Mouse (Mus musculus) hindbrain, embryonic 12.5 days (tissue): ENCODE data around the gene Col20a1. TPM values are rescaled to one million over a fixed set of nuclear protein-coding genes. Genes with fewer than 3 reads are reported as not detected.

Experiments
- ATAC-seq: fragments of 200-750 bp; cut with Nextera tagmentation; 2 replicates; pipeline ENCODE4 v1.8.0; 2017; ENCODE audit warnings: moderate TSS enrichment; ENCODE audit not compliant: low FRiP score
- H3K27ac ChIP-seq: fragments of 300-500 bp; sonication (generic); 2 replicates; pipeline ENCODE4 v1.5.1; 2016; ENCODE audit warnings: mild to moderate bottlenecking
- H3K27me3 ChIP-seq: fragments of 300-500 bp; sonication (generic); 2 replicates; pipeline ENCODE4 v1.6.1; 2016; ENCODE audit warnings: mild to moderate bottlenecking
- H3K36me3 ChIP-seq: fragments of 300-500 bp; sonication (generic); 2 replicates; pipeline ENCODE4 v1.6.1; 2016; ENCODE audit warnings: mild to moderate bottlenecking
- H3K4me1 ChIP-seq: fragments of 300-500 bp; sonication (generic); 2 replicates; pipeline ENCODE4 v1.6.1; 2016
- H3K4me2 ChIP-seq: fragments of 300-500 bp; sonication (generic); replicated peaks from 2 replicates; pipeline ENCODE4 v1.6.1; 2016; ENCODE audit warnings: mild to moderate bottlenecking
- H3K4me3 ChIP-seq: fragments of 300-500 bp; sonication (generic); 2 replicates; pipeline ENCODE4 v1.5.1; 2016; ENCODE audit warnings: mild to moderate bottlenecking
- H3K9ac ChIP-seq: fragments of 300-500 bp; sonication (generic); 2 replicates; pipeline ENCODE4 v1.6.1; 2016; ENCODE audit warnings: mild to moderate bottlenecking, moderate library complexity
- H3K9me3 ChIP-seq: fragments of 300-500 bp; sonication (generic); replicated peaks from 2 replicates; pipeline ENCODE4 v1.6.1; 2016; ENCODE audit warnings: mild to moderate bottlenecking
- WGBS: fragments of 180-500 bp; shearing (Covaris S2); methylation state at CpG from one replicate; pipeline ENCODE4 v1.1.7; 2016; 5-methylcytosine and 5-hydroxymethylcytosine counted together
- polyA plus RNA-seq: library from polyadenylated mRNA; unstranded; fragments of >200 nt; fragmentation: Nextera tagmentation; extraction: Ambion mirVana; gene quantifications from 2 replicates; pipeline ENCODE4 v1.2.1, GENCODE M21; 2016

Gene Col20a1
- polyA plus RNA-seq, 1 experiment from 2014 or later, result 1.8 TPM

DNA sequence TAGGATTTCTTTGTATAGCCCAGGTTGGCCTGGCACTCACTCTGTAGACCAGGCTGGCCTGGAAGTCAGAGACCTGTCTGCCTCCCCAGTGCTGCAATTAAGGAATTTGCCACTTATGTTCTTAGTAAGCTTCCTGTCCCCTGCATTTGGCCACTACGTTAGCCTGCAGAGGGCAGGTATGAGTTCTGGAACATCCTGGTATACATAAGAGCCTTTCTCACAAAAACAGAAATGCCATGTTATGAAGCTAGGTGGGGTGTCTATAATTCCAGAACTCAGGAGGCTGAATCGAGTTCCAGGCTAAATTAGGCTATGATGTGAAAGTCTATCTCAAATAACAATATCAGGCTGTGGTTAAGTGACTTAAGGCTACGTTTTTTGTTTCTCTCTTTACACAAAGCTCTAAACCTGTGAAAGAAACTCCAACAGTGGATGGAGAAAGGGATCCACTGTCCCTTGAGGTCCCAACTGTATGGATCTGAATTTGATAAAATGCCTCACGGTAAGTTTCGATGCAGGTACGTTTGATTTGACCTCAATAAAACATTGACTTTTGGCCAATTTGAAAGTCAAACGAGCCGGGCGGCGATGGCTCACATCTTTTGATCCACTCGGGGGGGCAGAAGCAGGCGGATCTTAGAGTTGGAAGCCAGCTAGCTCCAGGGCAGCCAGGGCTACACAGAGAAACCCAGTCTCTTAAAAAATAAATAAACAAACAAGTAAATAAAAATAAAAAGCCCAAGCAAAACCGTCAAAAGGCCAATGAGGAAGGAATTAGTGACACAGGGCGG, 20.0 kb upstream of the Col20a1 start:
- ATAC-seq, result peak; percentile 9; the same call in 1 of the 2 replicates
- 17% methylated on average over 14 of the region's 14 CpGs for WGBS
- peak overlapping the region; percentile 94 for H3K9ac ChIP-seq

DNA sequence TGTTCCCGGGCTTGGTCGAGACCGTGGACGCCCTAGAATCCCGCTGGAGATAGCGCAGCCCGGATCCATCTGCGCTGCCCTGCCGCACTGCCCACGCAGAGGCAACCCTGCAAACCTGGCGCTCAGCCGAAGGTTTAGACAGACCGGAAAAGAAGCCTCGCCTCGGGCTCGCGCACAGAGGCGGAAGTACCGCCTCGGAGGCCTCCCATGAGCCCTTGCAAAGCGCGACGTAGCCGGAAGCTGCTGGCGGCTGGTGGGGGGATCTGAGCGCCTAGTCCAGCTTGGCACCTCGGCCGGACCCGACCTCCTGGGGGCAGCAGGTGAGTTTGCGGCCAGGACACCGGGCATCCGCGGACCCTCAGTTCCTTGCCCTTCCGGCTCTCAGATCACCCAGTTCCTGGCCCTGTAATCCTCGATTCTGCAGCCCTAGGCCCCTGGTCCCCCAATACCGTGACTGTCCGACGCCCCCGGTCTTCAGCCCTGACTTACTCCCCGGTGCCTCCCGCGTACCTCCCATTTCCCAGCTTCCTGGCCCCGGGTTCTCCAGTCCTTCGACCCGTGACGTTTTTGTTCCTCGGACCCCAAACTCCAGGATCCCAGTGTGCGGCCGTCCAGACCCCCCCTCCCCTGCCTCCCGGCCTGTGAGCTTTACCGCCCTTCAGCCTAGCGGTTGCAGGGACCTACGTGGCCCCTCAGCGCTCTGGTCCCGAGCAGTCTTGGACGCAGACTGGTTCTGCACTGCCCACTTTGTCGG, 19.1 kb upstream of the Col20a1 start, which contains the start of gene Arfgap1:
TSS of gene Arfgap1 (plus strand) at position 216 of the 754 bp plus-strand sequence.
- Histone ChIP-seq H3K4me3 (peak within 1 kb of the TSS; percentile 86), H3K9ac (peak within 1 kb of the TSS; percentile 94), H3K27ac (peak within 1 kb of the TSS; percentile 86), H3K9me3 (no peaks in the 10 kb centered on the region), H3K4me1 (peaks cover 22% of the 10 kb centered on the region), H3K27me3 (no peaks in the 10 kb centered on the region), H3K4me2 (peak within 1 kb of the TSS; percentile 97), H3K36me3 (peaks cover 31% of the 10 kb centered on the region)
- under 1% methylated on average over 56 of the region's 57 CpGs for WGBS
- ATAC-seq, result peak; percentile 93

More for the DNA sequence above, 20.0 kb upstream of the Col20a1 start:
- Histone ChIP-seq H3K27ac (peak overlapping the region; percentile 86), H3K9me3 (no peaks in the 10 kb centered on the region), H3K27me3 (no peaks in the 10 kb centered on the region), H3K36me3 (peaks cover 22% of the 10 kb centered on the region), H3K4me2 (peak overlapping the region; percentile 97), H3K4me3 (peak overlapping the region; percentile 86), H3K4me1 (peaks cover 22% of the 10 kb centered on the region)

- H3K9me3 ChIP-seq, result no peaks in the 10 kb centered on the region
- no peak overlapping the region for H3K27ac ChIP-seq
- no peaks in the 10 kb centered on the region for H3K27me3 ChIP-seq
- WGBS, result 79% methylated on average over 6 of the region's 6 CpGs
- peaks cover 83% of the 10 kb centered on the region for H3K36me3 ChIP-seq
- no peaks in the 10 kb centered on the region for H3K4me1 ChIP-seq
- ATAC-seq, result no peak
- H3K4me2 ChIP-seq, result no peak overlapping the region
- no peak overlapping the region for H3K4me3 ChIP-seq
- no peak overlapping the region for H3K9ac ChIP-seq
Measured at GRCm38 (mm10) chr2:180981133-180981532, 5.2 kb upstream of the Col20a1 start.

GRCm38 (mm10) chr2:180985635-180986034, 700 bp upstream of the Col20a1 start:
- Histone ChIP-seq H3K36me3 (peaks cover 38% of the 10 kb centered on the region), H3K4me2 (no peak overlapping the region), H3K9me3 (no peaks in the 10 kb centered on the region), H3K27me3 (no peaks in the 10 kb centered on the region), H3K4me1 (peaks cover 20% of the 10 kb centered on the region), H3K4me3 (no peak overlapping the region), H3K27ac (no peak overlapping the region), H3K9ac (no peak overlapping the region)
- no peak for ATAC-seq
- 87% methylated on average over 2 of the region's 2 CpGs for WGBS

DNA sequence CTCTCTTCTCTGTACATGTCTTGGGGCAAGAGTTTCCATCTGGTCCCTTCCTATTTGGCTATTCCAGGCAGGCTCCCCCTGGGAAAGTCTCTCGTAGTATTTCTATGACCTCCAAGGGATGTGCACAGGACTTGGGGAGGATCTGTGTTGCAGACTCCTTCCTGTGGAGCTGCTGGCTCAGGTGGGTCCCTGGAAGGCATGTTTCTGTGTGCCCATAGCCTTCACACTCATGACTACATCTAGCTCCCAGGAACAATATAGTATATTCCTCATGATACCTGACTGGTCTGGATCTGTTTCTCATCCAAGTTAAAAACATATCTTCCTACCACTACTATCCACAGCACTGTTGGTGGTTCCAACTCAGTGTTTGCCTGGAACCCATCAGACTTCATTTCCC, 666 bp downstream of the Col20a1 start:
- no peak overlapping the region for H3K4me2 ChIP-seq
- no peak for ATAC-seq
- H3K36me3 ChIP-seq, result peaks cover 25% of the 10 kb centered on the region
- WGBS, result 55% methylated on average over 1 of the region's 1 CpGs
- H3K27me3 ChIP-seq, result no peaks in the 10 kb centered on the region
- no peak overlapping the region for H3K9ac ChIP-seq
- no peaks in the 10 kb centered on the region for H3K9me3 ChIP-seq
- H3K4me3 ChIP-seq, result no peak overlapping the region
- peaks cover 20% of the 10 kb centered on the region for H3K4me1 ChIP-seq
- no peak overlapping the region for H3K27ac ChIP-seq

- H3K4me3 ChIP-seq, result no peak overlapping the region
Measured at GRCm38 (mm10) chr2:180987432-180988030, 1.2 kb downstream of the Col20a1 start.

DNA sequence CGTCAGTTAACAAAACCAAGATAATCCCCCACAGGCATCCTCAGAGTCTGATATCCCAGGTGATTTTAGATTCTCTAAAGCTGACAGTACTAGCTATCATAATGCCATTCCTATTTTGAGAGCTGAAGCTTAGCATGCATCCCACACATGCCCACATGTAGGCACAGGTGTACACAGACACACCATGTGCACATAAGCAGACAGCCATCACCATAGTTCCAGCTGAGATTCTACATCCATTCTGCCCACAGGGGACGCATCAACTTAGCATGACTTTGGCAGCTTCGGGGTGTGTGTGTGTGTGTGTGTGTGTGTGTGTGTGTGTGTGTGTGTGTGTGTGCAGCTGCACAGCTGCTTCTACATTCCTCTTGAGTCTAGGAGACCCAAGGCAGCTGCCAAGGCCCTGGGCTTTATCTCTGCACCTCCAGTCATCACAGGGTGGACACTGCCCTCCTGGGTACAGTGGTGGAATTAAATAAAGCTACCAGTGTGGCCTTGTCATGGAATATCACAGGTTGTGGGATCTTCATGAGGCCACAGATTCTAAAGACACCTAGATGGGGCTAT, 2.1 kb downstream of the Col20a1 start:
- peaks cover 10% of the 10 kb centered on the region; the same call in 1 of the 2 replicates for H3K36me3 ChIP-seq
- no peaks in the 10 kb centered on the region for H3K9me3 ChIP-seq
- no peak overlapping the region for H3K27ac ChIP-seq
- ATAC-seq, result peak; percentile 27
- WGBS, result 51% methylated on average over 3 of the region's 3 CpGs
- H3K4me3 ChIP-seq, result no peak overlapping the region
- no peak overlapping the region for H3K9ac ChIP-seq
- H3K27me3 ChIP-seq, result no peaks in the 10 kb centered on the region
- H3K4me1 ChIP-seq, result peaks cover 20% of the 10 kb centered on the region
- no peak overlapping the region for H3K4me2 ChIP-seq

More at GRCm38 (mm10) chr2:180987432-180988030, 1.2 kb downstream of the Col20a1 start:
- Histone ChIP-seq H3K4me1 (peaks cover 20% of the 10 kb centered on the region), H3K27me3 (no peaks in the 10 kb centered on the region), H3K9me3 (no peaks in the 10 kb centered on the region), H3K27ac (0 out of 2 replicates have a peak overlapping the region, but pooled peaks have one; percentile 2), H3K9ac (no peak overlapping the region), H3K4me2 (no peak overlapping the region), H3K36me3 (peaks cover 19% of the 10 kb centered on the region; the same call in 1 of the 2 replicates)
- WGBS, result 42% methylated on average over 5 of the region's 5 CpGs
- peak; percentile 29; the same call in 1 of the 2 replicates for ATAC-seq

DNA sequence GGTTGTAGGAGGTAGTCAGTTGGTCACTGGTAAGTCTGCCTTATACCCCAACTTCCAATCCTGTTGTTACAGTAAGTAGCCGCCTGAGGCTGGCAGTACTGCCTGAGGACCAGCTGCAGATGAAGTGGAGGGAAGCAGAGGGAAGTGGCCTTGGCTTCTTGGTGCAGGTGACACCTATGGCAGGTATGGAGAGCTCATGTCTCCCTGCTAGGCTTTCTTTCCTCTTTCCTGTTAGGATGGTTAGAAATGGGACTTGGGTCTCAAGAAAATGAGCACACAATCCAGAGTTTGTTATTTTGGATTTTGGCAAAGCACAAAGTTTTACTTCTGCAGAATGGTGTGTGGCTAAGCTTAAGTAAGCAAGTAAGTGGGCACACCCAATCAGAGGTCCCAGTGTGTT, 2.6 kb downstream of the Col20a1 start:
- no peak overlapping the region for H3K9ac ChIP-seq
- H3K27ac ChIP-seq, result no peak overlapping the region
- 96% methylated on average over 1 of the region's 1 CpGs for WGBS
- peaks cover 8% of the 10 kb centered on the region; the same call in 1 of the 2 replicates for H3K36me3 ChIP-seq
- no peak overlapping the region for H3K4me3 ChIP-seq
- H3K27me3 ChIP-seq, result no peaks in the 10 kb centered on the region
- no peak for ATAC-seq
- H3K4me2 ChIP-seq, result no peak overlapping the region
- H3K9me3 ChIP-seq, result no peaks in the 10 kb centered on the region
- peaks cover 20% of the 10 kb centered on the region for H3K4me1 ChIP-seq

DNA sequence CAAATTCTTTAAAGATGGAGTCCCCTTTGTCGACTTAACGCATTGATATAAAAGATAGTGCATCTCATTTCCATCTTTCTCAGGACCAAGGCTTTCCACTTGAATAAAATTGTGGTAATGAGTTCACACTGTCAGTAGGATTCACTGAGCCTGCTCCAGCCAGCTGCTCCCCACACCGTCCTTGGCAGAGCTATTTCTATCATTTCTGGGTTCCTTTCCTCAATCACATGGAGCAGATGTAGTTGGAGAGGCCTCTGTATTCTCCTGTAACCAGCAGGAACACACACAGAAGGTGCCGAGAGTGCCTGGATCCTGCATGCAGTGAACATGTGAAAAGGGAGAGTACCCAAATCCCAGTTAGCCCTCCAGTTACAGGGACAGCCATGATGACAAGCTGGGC, 4.0 kb downstream of the Col20a1 start:
- Histone ChIP-seq H3K4me3 (no peak overlapping the region), H3K27ac (no peak overlapping the region), H3K9ac (no peak overlapping the region), H3K9me3 (no peaks in the 10 kb centered on the region), H3K36me3 (no peaks in the 10 kb centered on the region), H3K4me1 (peaks cover 20% of the 10 kb centered on the region), H3K4me2 (no peak overlapping the region), H3K27me3 (no peaks in the 10 kb centered on the region)
- ATAC-seq, result no peak
- WGBS, result 68% methylated on average over 4 of the region's 4 CpGs

- no peaks in the 10 kb centered on the region for H3K36me3 ChIP-seq
- no peak overlapping the region for H3K4me3 ChIP-seq
- H3K9me3 ChIP-seq, result no peaks in the 10 kb centered on the region
- no peak overlapping the region for H3K9ac ChIP-seq
- no peak overlapping the region for H3K27ac ChIP-seq
- no peaks in the 10 kb centered on the region for H3K27me3 ChIP-seq
- no peak for ATAC-seq
- H3K4me2 ChIP-seq, result no peak overlapping the region
- 76% methylated on average over 2 of the region's 2 CpGs for WGBS
- H3K4me1 ChIP-seq, result no peaks in the 10 kb centered on the region
Measured at GRCm38 (mm10) chr2:180994360-180994759, 8.0 kb downstream of the Col20a1 start.

DNA sequence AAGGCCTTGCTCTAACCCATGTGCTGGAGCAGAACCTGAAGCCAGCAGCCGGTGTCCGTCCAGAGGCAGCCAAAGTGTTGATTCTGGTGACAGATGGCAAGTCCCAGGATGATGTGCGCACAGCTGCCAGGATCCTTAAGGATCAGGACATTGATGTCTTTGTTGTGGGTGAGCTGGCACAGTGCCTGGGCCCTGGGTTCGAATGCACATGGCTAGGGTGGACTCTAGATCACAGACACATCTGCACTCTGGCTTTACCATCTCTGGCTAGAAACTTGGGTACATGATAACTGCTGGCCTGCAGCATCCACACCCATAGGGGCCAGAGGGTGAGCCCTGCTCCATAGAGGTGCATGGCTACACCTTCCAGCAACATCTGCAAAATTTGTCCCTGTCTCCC, 9.1 kb downstream of the Col20a1 start:
- Histone ChIP-seq H3K27ac (no peak overlapping the region), H3K4me2 (no peak overlapping the region), H3K9ac (no peak overlapping the region), H3K9me3 (no peaks in the 10 kb centered on the region), H3K27me3 (no peaks in the 10 kb centered on the region), H3K4me3 (no peak overlapping the region), H3K4me1 (no peaks in the 10 kb centered on the region), H3K36me3 (no peaks in the 10 kb centered on the region)
- ATAC-seq, result no peak
- WGBS, result 73% methylated on average over 4 of the region's 4 CpGs

DNA sequence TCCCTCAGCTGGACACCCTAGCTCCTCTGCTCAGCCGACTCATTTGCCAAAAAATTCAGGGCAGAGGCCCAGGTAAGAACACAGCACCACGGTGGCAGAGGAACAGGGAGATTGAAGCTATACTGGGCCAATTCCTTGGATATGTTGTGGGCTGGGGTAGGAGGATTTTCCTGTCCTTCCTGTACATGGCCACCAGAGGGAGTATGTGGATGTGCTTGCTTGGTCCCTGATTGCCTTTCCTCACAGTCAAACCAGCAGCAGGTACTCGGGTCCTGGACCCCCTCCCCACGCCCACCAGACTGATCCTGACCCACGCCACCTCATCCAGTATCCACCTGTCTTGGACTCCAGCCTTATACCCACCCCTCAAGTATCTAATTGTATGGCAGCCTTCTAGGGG, 10.1 kb downstream of the Col20a1 start:
- WGBS, result 11% methylated on average over 5 of the region's 5 CpGs
- Histone ChIP-seq H3K4me2 (no peak overlapping the region), H3K27ac (no peak overlapping the region), H3K27me3 (no peaks in the 10 kb centered on the region), H3K9me3 (no peaks in the 10 kb centered on the region), H3K9ac (no peak overlapping the region), H3K36me3 (no peaks in the 10 kb centered on the region), H3K4me3 (no peak overlapping the region), H3K4me1 (no peaks in the 10 kb centered on the region)
- peak; percentile 53 for ATAC-seq
